Mouse (Mus musculus): ENCODE data around the gene Pi4kb. TPM values are rescaled to one million over a fixed set of nuclear protein-coding genes. Genes with fewer than 3 reads are reported as not detected.

The Pi4kb gene
- polyA plus RNA-seq, 1 experiment from 2014 or later, result 15.1 TPM

- Histone ChIP-seq H3K4me2 (ENCODE audit: low read depth, low read length) (peak overlapping the region; percentile 86), H3K27me3 (ENCODE audit: control insufficient read depth, insufficient read depth, low read length) (no peaks in the 10 kb centered on the region), H3K9me3 (replicated peaks; ENCODE audit: control insufficient read depth, low read length) (no peaks in the 10 kb centered on the region), H3K4me1 (ENCODE audit: control insufficient read depth, insufficient read depth, low read length) (peaks cover 7% of the 10 kb centered on the region; the same call in 1 of the 2 replicates), H3K9ac (ENCODE audit: low read length) (no peak overlapping the region), H3K36me3 (ENCODE audit: control insufficient read depth, insufficient read depth) (peaks cover 15% of the 10 kb centered on the region), H3K27ac (ENCODE audit: low read length) (no peak overlapping the region), H3K4me3 (ENCODE audit: low read length) (peak overlapping the region; percentile 95)
- no peak for ATAC-seq (replicated peaks; ENCODE audit: extremely low read depth, insufficient read depth, low FRiP score)
- 65% methylated on average over 5 of the region's 5 CpGs for WGBS
These were observed 21.7 kb upstream of the Pi4kb start for GRCm38 (mm10) chr3:94952806-94953205.

DNA sequence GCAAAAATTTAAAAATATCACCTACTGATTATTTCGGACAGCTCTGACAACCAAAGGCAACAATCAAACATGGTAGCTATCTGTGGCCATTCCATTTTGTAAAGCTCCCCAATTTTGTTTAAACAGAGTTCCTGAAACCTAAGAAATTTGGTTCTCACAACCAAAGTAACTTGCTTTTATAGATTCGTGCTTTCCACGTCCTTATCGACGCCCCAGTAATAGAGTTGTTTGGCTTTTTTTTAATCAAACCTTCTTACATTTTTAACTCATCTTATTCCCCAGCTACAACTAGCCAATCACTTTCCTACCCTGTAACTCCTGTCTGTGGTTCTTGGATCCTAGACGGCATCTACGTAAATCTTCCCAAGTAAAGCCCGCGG is 21.2 kb upstream of the Pi4kb start:
- Histone ChIP-seq H3K4me3 (ENCODE audit: low read length) (peak overlapping the region; percentile 95), H3K9ac (ENCODE audit: low read length) (peak overlapping the region; percentile 96), H3K36me3 (ENCODE audit: control insufficient read depth, insufficient read depth) (peaks cover 20% of the 10 kb centered on the region), H3K27me3 (ENCODE audit: control insufficient read depth, insufficient read depth, low read length) (no peaks in the 10 kb centered on the region), H3K4me1 (ENCODE audit: control insufficient read depth, insufficient read depth, low read length) (peaks cover 7% of the 10 kb centered on the region; the same call in 1 of the 2 replicates), H3K9me3 (replicated peaks; ENCODE audit: control insufficient read depth, low read length) (no peaks in the 10 kb centered on the region), H3K27ac (ENCODE audit: low read length) (peak overlapping the region; percentile 85), H3K4me2 (ENCODE audit: low read depth, low read length) (peak overlapping the region; percentile 86)
- WGBS, result 14% methylated on average over 9 of the region's 9 CpGs
- no peak for ATAC-seq (replicated peaks; ENCODE audit: extremely low read depth, insufficient read depth, low FRiP score)

- Histone ChIP-seq H3K9me3 (replicated peaks; ENCODE audit: control insufficient read depth, low read length) (no peaks in the 10 kb centered on the region), H3K27ac (ENCODE audit: low read length) (peak within 1 kb of the TSS; percentile 85), H3K4me3 (ENCODE audit: low read length) (peak within 1 kb of the TSS; percentile 95), H3K4me2 (ENCODE audit: low read depth, low read length) (peak within 1 kb of the TSS; percentile 86), H3K36me3 (ENCODE audit: control insufficient read depth, insufficient read depth) (peaks cover 26% of the 10 kb centered on the region), H3K27me3 (ENCODE audit: control insufficient read depth, insufficient read depth, low read length) (no peaks in the 10 kb centered on the region), H3K4me1 (ENCODE audit: control insufficient read depth, insufficient read depth, low read length) (peaks cover 7% of the 10 kb centered on the region; the same call in 1 of the 2 replicates), H3K9ac (ENCODE audit: low read length) (peak within 1 kb of the TSS; percentile 96)
- under 1% methylated on average over 50 of the region's 50 CpGs for WGBS
- ATAC-seq (replicated peaks; ENCODE audit: extremely low read depth, insufficient read depth, low FRiP score), result peak; percentile 94
These were observed 20.5 kb upstream of the Pi4kb start, which contains the start of gene Rfx5 for GRCm38 (mm10) chr3:94953764-94954616. Gene Rfx5 (plus strand): TSS chr3:94954075.

- ATAC-seq (replicated peaks; ENCODE audit: extremely low read depth, insufficient read depth, low FRiP score), result no peak
- Histone ChIP-seq H3K27ac (ENCODE audit: low read length) (no peak overlapping the region), H3K9ac (ENCODE audit: low read length) (no peak overlapping the region), H3K4me2 (ENCODE audit: low read depth, low read length) (no peak overlapping the region), H3K27me3 (ENCODE audit: control insufficient read depth, insufficient read depth, low read length) (no peaks in the 10 kb centered on the region), H3K4me1 (ENCODE audit: control insufficient read depth, insufficient read depth, low read length) (peaks cover 3% of the 10 kb centered on the region; the same call in 1 of the 2 replicates), H3K9me3 (replicated peaks; ENCODE audit: control insufficient read depth, low read length) (no peaks in the 10 kb centered on the region), H3K4me3 (ENCODE audit: low read length) (no peak overlapping the region), H3K36me3 (ENCODE audit: control insufficient read depth, insufficient read depth) (peaks cover 26% of the 10 kb centered on the region)
- 76% methylated on average over 8 of the region's 8 CpGs for WGBS
These were observed 16.2 kb upstream of the Pi4kb start for GRCm38 (mm10) chr3:94958295-94958694.

GRCm38 (mm10) chr3:94959871-94960270 is 14.7 kb upstream of the Pi4kb start:
- Histone ChIP-seq H3K4me2 (ENCODE audit: low read depth, low read length) (no peak overlapping the region), H3K4me3 (ENCODE audit: low read length) (no peak overlapping the region), H3K27me3 (ENCODE audit: control insufficient read depth, insufficient read depth, low read length) (no peaks in the 10 kb centered on the region), H3K36me3 (ENCODE audit: control insufficient read depth, insufficient read depth) (peaks cover 26% of the 10 kb centered on the region), H3K4me1 (ENCODE audit: control insufficient read depth, insufficient read depth, low read length) (peaks cover 2% of the 10 kb centered on the region; the same call in 1 of the 2 replicates), H3K9me3 (replicated peaks; ENCODE audit: control insufficient read depth, low read length) (no peaks in the 10 kb centered on the region), H3K27ac (ENCODE audit: low read length) (no peak overlapping the region), H3K9ac (ENCODE audit: low read length) (no peak overlapping the region)
- 45% methylated on average over 8 of the region's 8 CpGs for WGBS
- ATAC-seq (replicated peaks; ENCODE audit: extremely low read depth, insufficient read depth, low FRiP score), result no peak

DNA sequence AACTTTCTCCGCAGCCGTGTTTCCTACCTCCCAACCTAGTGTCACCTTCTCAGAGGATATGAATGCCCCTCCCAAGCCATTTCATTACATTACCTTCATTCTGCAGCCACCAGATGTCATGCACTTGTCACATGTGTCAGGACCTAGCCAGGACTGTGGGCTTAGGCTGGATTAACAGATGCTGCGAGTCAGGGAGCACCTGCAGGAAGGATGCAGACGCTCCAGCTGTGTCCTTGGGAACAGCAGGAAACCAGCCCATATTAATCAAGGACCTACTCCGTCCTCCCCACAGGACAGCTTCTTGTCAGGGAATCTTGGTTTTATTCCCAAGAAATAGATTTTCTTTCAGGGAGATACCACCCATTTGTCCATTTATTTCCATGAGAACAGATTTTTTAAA is 14.2 kb upstream of the Pi4kb start:
- no peaks in the 10 kb centered on the region; the same call in 1 of the 2 replicates for H3K4me1 ChIP-seq (ENCODE audit: control insufficient read depth, insufficient read depth, low read length)
- WGBS, result 42% methylated on average over 5 of the region's 5 CpGs
- H3K36me3 ChIP-seq (ENCODE audit: control insufficient read depth, insufficient read depth), result peaks cover 26% of the 10 kb centered on the region
- H3K27me3 ChIP-seq (ENCODE audit: control insufficient read depth, insufficient read depth, low read length), result no peaks in the 10 kb centered on the region
- H3K4me2 ChIP-seq (ENCODE audit: low read depth, low read length), result no peak overlapping the region
- no peaks in the 10 kb centered on the region for H3K9me3 ChIP-seq (replicated peaks; ENCODE audit: control insufficient read depth, low read length)
- H3K4me3 ChIP-seq (ENCODE audit: low read length), result no peak overlapping the region
- no peak for ATAC-seq (replicated peaks; ENCODE audit: extremely low read depth, insufficient read depth, low FRiP score)
- no peak overlapping the region for H3K27ac ChIP-seq (ENCODE audit: low read length)
- H3K9ac ChIP-seq (ENCODE audit: low read length), result no peak overlapping the region

DNA sequence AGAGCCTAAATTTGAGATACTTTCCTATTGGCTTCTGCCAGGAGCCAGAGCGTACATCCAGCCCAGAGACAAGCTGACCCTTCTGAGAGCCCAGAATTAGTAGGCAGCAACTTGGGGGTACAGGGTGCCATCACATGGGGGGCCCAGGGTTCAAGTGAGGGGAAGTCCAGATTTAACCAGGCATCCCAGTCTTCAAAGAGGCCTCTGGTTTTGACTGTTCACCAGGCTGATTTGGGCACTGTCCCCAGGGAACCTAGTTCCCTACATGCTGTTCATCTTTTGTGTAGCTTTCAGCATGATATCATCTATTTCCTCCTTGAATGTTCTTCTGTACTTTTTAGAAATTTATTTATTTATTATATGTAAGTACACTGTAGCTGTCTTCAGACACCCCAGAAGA is 9.5 kb upstream of the Pi4kb start:
- Histone ChIP-seq H3K4me2 (ENCODE audit: low read depth, low read length) (no peak overlapping the region), H3K4me3 (ENCODE audit: low read length) (no peak overlapping the region), H3K9ac (ENCODE audit: low read length) (no peak overlapping the region), H3K36me3 (ENCODE audit: control insufficient read depth, insufficient read depth) (no peaks in the 10 kb centered on the region), H3K27me3 (ENCODE audit: control insufficient read depth, insufficient read depth, low read length) (no peaks in the 10 kb centered on the region), H3K4me1 (ENCODE audit: control insufficient read depth, insufficient read depth, low read length) (no peaks in the 10 kb centered on the region), H3K27ac (ENCODE audit: low read length) (no peak overlapping the region), H3K9me3 (replicated peaks; ENCODE audit: control insufficient read depth, low read length) (no peaks in the 10 kb centered on the region)
- 91% methylated on average over 1 of the region's 1 CpGs for WGBS
- no peak for ATAC-seq (replicated peaks; ENCODE audit: extremely low read depth, insufficient read depth, low FRiP score)

- Histone ChIP-seq H3K27ac (ENCODE audit: low read length) (no peak overlapping the region), H3K9ac (ENCODE audit: low read length) (no peak overlapping the region), H3K9me3 (replicated peaks; ENCODE audit: control insufficient read depth, low read length) (no peaks in the 10 kb centered on the region), H3K4me3 (ENCODE audit: low read length) (no peak overlapping the region), H3K4me1 (ENCODE audit: control insufficient read depth, insufficient read depth, low read length) (no peaks in the 10 kb centered on the region), H3K27me3 (ENCODE audit: control insufficient read depth, insufficient read depth, low read length) (no peaks in the 10 kb centered on the region), H3K36me3 (ENCODE audit: control insufficient read depth, insufficient read depth) (no peaks in the 10 kb centered on the region), H3K4me2 (ENCODE audit: low read depth, low read length) (no peak overlapping the region)
- no peak for ATAC-seq (replicated peaks; ENCODE audit: extremely low read depth, insufficient read depth, low FRiP score)
- 50% methylated on average over 1 of the region's 1 CpGs for WGBS
These were observed 8.7 kb upstream of the Pi4kb start for GRCm38 (mm10) chr3:94965878-94966277.

GRCm38 (mm10) chr3:94972552-94972951 is 2.0 kb upstream of the Pi4kb start:
- H3K4me1 ChIP-seq (ENCODE audit: control insufficient read depth, insufficient read depth, low read length), result peaks cover 13% of the 10 kb centered on the region
- no peak overlapping the region for H3K4me3 ChIP-seq (ENCODE audit: low read length)
- H3K27ac ChIP-seq (ENCODE audit: low read length), result no peak overlapping the region
- H3K9ac ChIP-seq (ENCODE audit: low read length), result no peak overlapping the region
- H3K4me2 ChIP-seq (ENCODE audit: low read depth, low read length), result no peak overlapping the region
- no peaks in the 10 kb centered on the region for H3K27me3 ChIP-seq (ENCODE audit: control insufficient read depth, insufficient read depth, low read length)
- ATAC-seq (replicated peaks; ENCODE audit: extremely low read depth, insufficient read depth, low FRiP score), result no peak
- 62% methylated on average over 3 of the region's 3 CpGs for WGBS
- peaks cover 2% of the 10 kb centered on the region for H3K36me3 ChIP-seq (ENCODE audit: control insufficient read depth, insufficient read depth)
- H3K9me3 ChIP-seq (replicated peaks; ENCODE audit: control insufficient read depth, low read length), result no peaks in the 10 kb centered on the region
